Mouse (Mus musculus): ENCODE results near the gene Ccdc106. TPM values are rescaled to one million over a fixed set of nuclear protein-coding genes. Genes with fewer than 3 reads are reported as not detected.
A peak's percentile ranks its signal among the peaks of the same experiment; 100 is the strongest.
"Not testable (repeated sequence)": the region's sequence is repeated elsewhere in the genome, so short reads cannot be mapped to it uniquely, and the experiment has no call there.

Ccdc106 gene
- polyA plus RNA-seq, 1 experiment from 2014 or later = 15.6 TPM

GRCm38 (mm10) chr7:5074984-5075383, 54.6 kb downstream of the Ccdc106 start:
- Histone ChIP-seq H3K4me1 (no peaks in the 10 kb centered on the region), H3K27ac (replicated peaks) (no peak overlapping the region), H3K27me3 (no peaks in the 10 kb centered on the region), H3K4me3 (no peak overlapping the region), H3K4me2 (replicated peaks) (no peak overlapping the region), H3K9ac (replicated peaks) (no peak overlapping the region), H3K36me3 (peaks cover 87% of the 10 kb centered on the region), H3K9me3 (no peaks in the 10 kb centered on the region)
- no peak for ATAC-seq (ENCODE audit: low FRiP score, low read depth)
- 90% methylated on average over 5 of the region's 5 CpGs for WGBS

GRCm38 (mm10) chr7:5076931-5077330, 56.6 kb downstream of the Ccdc106 start:
- Histone ChIP-seq H3K4me1 (peaks cover 10% of the 10 kb centered on the region), H3K36me3 (peaks cover 68% of the 10 kb centered on the region), H3K9ac (replicated peaks) (no peak overlapping the region), H3K4me2 (replicated peaks) (no peak overlapping the region), H3K9me3 (no peaks in the 10 kb centered on the region), H3K27me3 (no peaks in the 10 kb centered on the region), H3K4me3 (no peak overlapping the region), H3K27ac (replicated peaks) (no peak overlapping the region)
- 94% methylated on average over 2 of the region's 2 CpGs for WGBS
- no peak for ATAC-seq (ENCODE audit: low FRiP score, low read depth)

- not testable (repeated sequence) for H3K27me3 ChIP-seq, H3K4me1 ChIP-seq, H3K9me3 ChIP-seq
- Histone ChIP-seq H3K9ac (replicated peaks) (peak overlapping the region; percentile 44; the same call in 1 of the 2 replicates), H3K27ac (replicated peaks) (peak overlapping the region; percentile 89), H3K4me3 (peak overlapping the region; percentile 99), H3K36me3 (peaks cover 55% of the 10 kb centered on the region), H3K4me2 (replicated peaks) (peak overlapping the region; percentile 83)
- ATAC-seq (ENCODE audit: low FRiP score, low read depth) = peak; percentile 19
- WGBS = 53% methylated on average over 9 of the region's 13 CpGs
Measured at GRCm38 (mm10) chr7:5079365-5080009, 59.1 kb downstream of the Ccdc106 start.

GRCm38 (mm10) chr7:5080010-5080751, 59.8 kb downstream of the Ccdc106 start, which contains the start of gene Epn1:
Gene Epn1 (plus strand): TSS chr7:5080235.
- Histone ChIP-seq H3K27me3 (no peaks in the 10 kb centered on the region), H3K4me3 (peak within 1 kb of the TSS; percentile 99), H3K27ac (replicated peaks) (peak within 1 kb of the TSS; percentile 89), H3K36me3 (peaks cover 53% of the 10 kb centered on the region), H3K9ac (replicated peaks) (peak within 1 kb of the TSS; percentile 97), H3K4me1 (peaks cover 10% of the 10 kb centered on the region), H3K4me2 (replicated peaks) (peak within 1 kb of the TSS; percentile 83), H3K9me3 (no peaks in the 10 kb centered on the region)
- WGBS = under 1% methylated on average over 81 of the region's 81 CpGs
- peak; percentile 97 for ATAC-seq (ENCODE audit: low FRiP score, low read depth)

- no peaks in the 10 kb centered on the region for H3K27me3 ChIP-seq
- no peaks in the 10 kb centered on the region for H3K9me3 ChIP-seq
- H3K27ac ChIP-seq (replicated peaks) = peak overlapping the region; percentile 89
- peaks cover 10% of the 10 kb centered on the region for H3K4me1 ChIP-seq
- H3K4me2 ChIP-seq (replicated peaks) = peak overlapping the region; percentile 83
- no peak for ATAC-seq (ENCODE audit: low FRiP score, low read depth)
- peaks cover 52% of the 10 kb centered on the region for H3K36me3 ChIP-seq
- H3K4me3 ChIP-seq = peak overlapping the region; percentile 99
- H3K9ac ChIP-seq (replicated peaks) = peak overlapping the region; percentile 97
- 20% methylated on average over 6 of the region's 6 CpGs for WGBS
Measured at GRCm38 (mm10) chr7:5080815-5081214, 60.5 kb downstream of the Ccdc106 start.

- Histone ChIP-seq H3K36me3 (peaks cover 52% of the 10 kb centered on the region), H3K4me1 (peaks cover 10% of the 10 kb centered on the region), H3K4me3 (peak overlapping the region; percentile 99), H3K9me3 (no peaks in the 10 kb centered on the region), H3K9ac (replicated peaks) (peak overlapping the region; percentile 97), H3K27ac (replicated peaks) (no peak overlapping the region), H3K4me2 (replicated peaks) (peak overlapping the region; percentile 83), H3K27me3 (no peaks in the 10 kb centered on the region)
- 68% methylated on average over 6 of the region's 6 CpGs for whole genome bisulfite sequencing
- ATAC-seq (ENCODE audit: low FRiP score, low read depth) = no peak
Measured at GRCm38 (mm10) chr7:5081241-5081640, 60.9 kb downstream of the Ccdc106 start.

- H3K27ac ChIP-seq (replicated peaks) = no peak overlapping the region
- no peaks in the 10 kb centered on the region for H3K9me3 ChIP-seq
- peaks cover 47% of the 10 kb centered on the region for H3K36me3 ChIP-seq
- H3K27me3 ChIP-seq = no peaks in the 10 kb centered on the region
- no peak overlapping the region for H3K9ac ChIP-seq (replicated peaks)
- peaks cover 10% of the 10 kb centered on the region for H3K4me1 ChIP-seq
- no peak overlapping the region for H3K4me2 ChIP-seq (replicated peaks)
- H3K4me3 ChIP-seq = no peak overlapping the region
- WGBS = 94% methylated on average over 2 of the region's 2 CpGs
- no peak for ATAC-seq (ENCODE audit: low FRiP score, low read depth)
Measured at GRCm38 (mm10) chr7:5081939-5082338, 61.6 kb downstream of the Ccdc106 start.

GRCm38 (mm10) chr7:5083325-5084105, 63.2 kb downstream of the Ccdc106 start:
- Histone ChIP-seq H3K27me3 (no peaks in the 10 kb centered on the region), H3K9ac (replicated peaks) (no peak overlapping the region), H3K36me3 (peaks cover 39% of the 10 kb centered on the region), H3K9me3 (no peaks in the 10 kb centered on the region), H3K4me2 (replicated peaks) (no peak overlapping the region), H3K4me3 (no peak overlapping the region), H3K4me1 (peaks cover 10% of the 10 kb centered on the region), H3K27ac (replicated peaks) (no peak overlapping the region)
- WGBS = 94% methylated on average over 18 of the region's 18 CpGs
- no peak for ATAC-seq (ENCODE audit: low FRiP score, low read depth)

- ATAC-seq (ENCODE audit: low FRiP score, low read depth) = no peak
- H3K9me3 ChIP-seq = no peaks in the 10 kb centered on the region
- no peak overlapping the region for H3K27ac ChIP-seq (replicated peaks)
- 94% methylated on average over 1 of the region's 1 CpGs for WGBS
- H3K27me3 ChIP-seq = no peaks in the 10 kb centered on the region
- H3K9ac ChIP-seq (replicated peaks) = no peak overlapping the region
- peaks cover 10% of the 10 kb centered on the region for H3K4me1 ChIP-seq
- H3K4me3 ChIP-seq = no peak overlapping the region
- H3K4me2 ChIP-seq (replicated peaks) = no peak overlapping the region
- peaks cover 47% of the 10 kb centered on the region for H3K36me3 ChIP-seq
Measured at GRCm38 (mm10) chr7:5085512-5085911, 65.2 kb downstream of the Ccdc106 start.

- no peak for ATAC-seq (ENCODE audit: low FRiP score, low read depth)
- Histone ChIP-seq H3K36me3 (peaks cover 60% of the 10 kb centered on the region), H3K9ac (replicated peaks) (no peak overlapping the region), H3K4me1 (no peaks in the 10 kb centered on the region), H3K9me3 (no peaks in the 10 kb centered on the region), H3K4me3 (no peak overlapping the region), H3K27me3 (no peaks in the 10 kb centered on the region), H3K27ac (replicated peaks) (no peak overlapping the region), H3K4me2 (replicated peaks) (no peak overlapping the region)
- 82% methylated on average over 5 of the region's 5 CpGs for WGBS
Measured at GRCm38 (mm10) chr7:5086921-5087440, 66.6 kb downstream of the Ccdc106 start.

- Histone ChIP-seq H3K4me2 (replicated peaks) (no peak overlapping the region), H3K4me3 (no peak overlapping the region), H3K27ac (replicated peaks) (no peak overlapping the region), H3K9ac (replicated peaks) (no peak overlapping the region), H3K27me3 (no peaks in the 10 kb centered on the region), H3K9me3 (no peaks in the 10 kb centered on the region), H3K4me1 (no peaks in the 10 kb centered on the region), H3K36me3 (peaks cover 69% of the 10 kb centered on the region)
- no peak for ATAC-seq (ENCODE audit: low FRiP score, low read depth)
- WGBS = 95% methylated on average over 4 of the region's 4 CpGs
Measured at GRCm38 (mm10) chr7:5087886-5088285, 67.5 kb downstream of the Ccdc106 start.

- H3K4me3 ChIP-seq = no peak overlapping the region
- 96% methylated on average over 15 of the region's 15 CpGs for WGBS
- no peak overlapping the region for H3K27ac ChIP-seq (replicated peaks)
- ATAC-seq (ENCODE audit: low FRiP score, low read depth) = no peak
- no peaks in the 10 kb centered on the region for H3K4me1 ChIP-seq
- H3K27me3 ChIP-seq = no peaks in the 10 kb centered on the region
- H3K4me2 ChIP-seq (replicated peaks) = no peak overlapping the region
- no peak overlapping the region for H3K9ac ChIP-seq (replicated peaks)
- peaks cover 76% of the 10 kb centered on the region for H3K36me3 ChIP-seq
- no peaks in the 10 kb centered on the region for H3K9me3 ChIP-seq
Measured at GRCm38 (mm10) chr7:5089853-5090252, 69.5 kb downstream of the Ccdc106 start.

All from midbrain, embryonic 12.5 days (tissue).